11 mouse cellular contexts compared by ENCODE assay signal in the genomic region with DNA sequence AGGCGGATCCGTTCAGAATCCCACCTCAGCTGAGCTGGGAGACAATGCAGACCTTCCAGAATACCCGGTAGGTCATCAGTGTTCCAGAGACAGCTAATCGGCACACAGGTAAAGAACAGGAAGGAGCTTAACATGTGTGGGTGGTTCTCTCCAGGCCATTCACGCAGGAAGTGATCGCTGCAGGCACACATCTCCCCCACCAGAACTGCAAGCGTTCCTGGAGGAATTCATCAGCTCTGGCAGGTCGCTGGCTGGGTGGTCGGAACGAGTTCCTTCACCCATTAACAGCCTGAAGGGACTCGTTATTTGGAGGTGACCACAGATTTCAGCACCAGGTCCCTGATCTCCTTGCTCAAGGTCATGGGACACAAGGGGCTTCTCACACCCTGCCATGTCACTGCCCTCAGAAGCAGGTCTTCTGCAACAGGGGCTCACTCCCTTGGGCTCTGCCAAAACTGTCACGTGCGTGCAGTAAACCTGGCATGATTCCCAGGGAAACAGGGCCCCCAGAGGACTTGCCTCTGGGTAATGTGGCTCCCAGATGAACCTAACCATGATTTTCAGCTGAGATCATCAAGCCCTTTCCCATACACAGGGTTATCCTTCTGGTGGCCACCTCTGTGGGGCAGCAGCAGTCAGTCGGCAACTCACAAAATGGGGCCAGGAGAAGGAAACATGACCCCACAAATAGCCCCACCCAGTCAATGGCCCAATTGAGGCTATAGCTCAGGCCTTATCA. TPM values are rescaled to one million over a fixed set of nuclear protein-coding genes. Genes with fewer than 3 reads are reported as not detected.
DNase-seq lines count a peak whose midpoint lies in the region; ATAC-seq and TF ChIP-seq lines count a peak whose summit lies in the region.
"Had no signal": no experiment of that assay in that cellular context is flagged by ENCODE, and none has a peak within 500 bp of the region (broad histone marks: within the 10 kb centered on the region; RNA-seq: fewer than 3 reads in every experiment).

No protein-coding gene starts in this region.

- H3K27ac ChIP-seq in intestine, embryonic 16.5 days (ENCODE audit: low read length), result no peak overlapping the region
- no peak overlapping the region for H3K27ac ChIP-seq in intestine, embryonic 15.5 days
- H3K27ac ChIP-seq in kidney, adult 2 months (ENCODE audit: insufficient read depth, low read depth, low read length), result peak overlapping the region; percentile 74

- H3K9me3 ChIP-seq in intestine, embryonic 16.5 days (ENCODE audit: control insufficient read depth, low read length), result no peaks in the 10 kb centered on the region
- H3K9me3 ChIP-seq in intestine, embryonic 15.5 days, result no peaks in the 10 kb centered on the region

- no peak overlapping the region for H3K4me3 ChIP-seq in intestine, embryonic 16.5 days (ENCODE audit: low read length)
- H3K4me3 ChIP-seq in intestine, embryonic 15.5 days (replicated peaks), result no peak overlapping the region
- H3K4me3 ChIP-seq in kidney, adult 2 months (ENCODE audit: insufficient read depth, low read depth, low read length), result no peak overlapping the region; the same call in 1 of the 2 replicates

- no peak overlapping the region for H3K9ac ChIP-seq in intestine, embryonic 16.5 days (ENCODE audit: low read depth, low read length)
- no peak overlapping the region for H3K9ac ChIP-seq in intestine, embryonic 15.5 days

- WGBS in intestine, embryonic 16.5 days, result 26% methylated on average over 14 of the region's 14 CpGs
- 31% methylated on average over 14 of the region's 14 CpGs for WGBS in intestine, embryonic 15.5 days
- 28% methylated on average over 14 of the region's 14 CpGs for WGBS in kidney, adult 2 months

- H3K4me1 ChIP-seq in intestine, embryonic 16.5 days (ENCODE audit: control insufficient read depth, insufficient read depth, low read length), result peaks cover 8% of the 10 kb centered on the region; the same call in 1 of the 2 replicates
- H3K4me1 ChIP-seq in intestine, embryonic 15.5 days (replicated peaks), result peaks cover 7% of the 10 kb centered on the region; the same call in 1 of the 2 replicates
- 0 out of 2 replicates have a peak, but pooled peaks cover 4% of the 10 kb centered on the region for H3K4me1 ChIP-seq in kidney, adult 2 months (ENCODE audit: control insufficient read depth, insufficient read depth, low read length)

- no peak for TF ChIP-seq CTCF in kidney, adult 2 months (conservative IDR thresholded peaks at IDR 0.05; ENCODE audit: insufficient read depth, insufficient read length, low read depth, low read length)

- no peak for TF ChIP-seq POLR2A in kidney, adult 2 months (IDR thresholded peaks at IDR 0.05; ENCODE audit: low read depth, low read length)

- DNase-seq in 3T3-L1 (ENCODE audit: low read depth, low spot score), result peak; percentile 25
- peak; percentile 31 for DNase-seq in MN1 (ENCODE audit: low spot score)
- DNase-seq in kidney, adult 2 months, result peak; percentile 19
- DNase-seq in urinary bladder, postnatal 10 days (ENCODE audit: low spot score), result no peak
- DNase-seq: thymus, postnatal 4 days had no signal

- no peak overlapping the region for H3K4me2 ChIP-seq in intestine, embryonic 16.5 days (ENCODE audit: low read depth, low read length)
- no peak overlapping the region; the same call in 1 of the 2 replicates for H3K4me2 ChIP-seq in intestine, embryonic 15.5 days (replicated peaks)

- H3K36me3 ChIP-seq in intestine, embryonic 16.5 days (ENCODE audit: control insufficient read depth, insufficient read depth, low read length), result no peaks in the 10 kb centered on the region
- H3K36me3 ChIP-seq in intestine, embryonic 15.5 days, result no peaks in the 10 kb centered on the region
- no peaks in the 10 kb centered on the region for H3K36me3 ChIP-seq in kidney, adult 2 months (ENCODE audit: control insufficient read depth, insufficient read depth, low read length)
- H3K36me3 ChIP-seq: G1E had no signal

- ATAC-seq in intestine, embryonic 16.5 days, result peak; percentile 40; the same call in 1 of the 2 replicates
- no peak for ATAC-seq in intestine, embryonic 15.5 days
- no peak for ATAC-seq in megakaryocyte-erythroid progenitor cell, adult 5-6 weeks (replicated peaks; ENCODE audit: low FRiP score, low TSS enrichment, poor library complexity, severe bottlenecking)

- H3K27me3 ChIP-seq in intestine, embryonic 16.5 days (replicated peaks; ENCODE audit: control insufficient read depth, insufficient read depth, low read length), result no peaks in the 10 kb centered on the region
- H3K27me3 ChIP-seq in intestine, embryonic 15.5 days (replicated peaks), result no peaks in the 10 kb centered on the region
- no peaks in the 10 kb centered on the region for H3K27me3 ChIP-seq in kidney, adult 2 months (replicated peaks; ENCODE audit: control insufficient read depth, insufficient read depth, low read length)

RNA-seq across cellular contexts. Expression of a gene that starts 46.8 kb away (rescaled TPM):
- polyA plus RNA-seq in intestine, embryonic 16.5 days (2015; fragmentation: Nextera tagmentation; extraction: Ambion mirVana), result 0.04 and 0.09 TPM in 2 replicates
- polyA plus RNA-seq in intestine, embryonic 15.5 days (2015; fragmentation: Nextera tagmentation; extraction: Ambion mirVana), result 0.09 and 0.11 TPM in 2 replicates
- polyA plus RNA-seq in kidney, adult 2 months (2012; rRNA removed), result 0.50 and 0.53 TPM in 2 replicates
- 3.6 and 4.6 TPM in 2 replicates for total RNA-seq in megakaryocyte-erythroid progenitor cell, adult 5-6 weeks (2014; fragmentation: Nextera tagmentation)
- total RNA-seq in megakaryocyte-erythroid progenitor cell, adult 5-6 weeks (2017), result 1.6 and 2.2 TPM in 2 replicates
- polyA plus RNA-seq: forebrain, embryonic 11.5 days; G1E; limb, embryonic 11.5 days had no signal
